Mouse (Mus musculus) v-Abl transformed pro-B cells (cell line): ENCODE data around the gene Efnb3.

Experiments used
- in situ Hi-C, 2 experiments: fragments of 400-800 bp; cut with MboI; formaldehyde crosslinking; loops; one replicate each; pipeline ENCODE4 v1.15.1; 2025; ENCODE audit not compliant: unreplicated experiment in 2 of 2

Efnb3 gene

DNA sequence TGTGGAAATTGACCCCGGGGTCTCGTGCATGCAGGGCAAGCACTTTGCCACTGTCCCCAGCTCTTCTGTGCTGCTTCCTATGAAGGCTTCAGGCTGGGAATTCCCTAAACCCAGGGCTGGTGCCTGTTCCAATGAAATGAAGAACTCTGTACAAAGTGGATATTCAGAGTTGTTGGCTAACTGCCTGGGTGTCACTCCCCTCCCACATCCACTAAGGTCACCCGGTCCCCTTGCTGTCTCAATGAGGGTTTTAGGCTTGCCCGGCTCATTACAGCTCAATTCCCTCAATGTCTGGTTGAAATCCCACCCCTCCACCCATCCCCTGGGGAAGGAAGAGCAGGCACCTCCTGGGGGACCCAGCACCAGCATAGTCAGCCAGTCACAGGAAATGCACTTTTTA is 40.0 kb downstream of the Efnb3 start:
- in situ Hi-C loops: loop anchor here (5.0 to 10.0 kb wide), 4 partner anchors 75 to 263 kb away; no protein-coding TSS in a partner anchor

DNA sequence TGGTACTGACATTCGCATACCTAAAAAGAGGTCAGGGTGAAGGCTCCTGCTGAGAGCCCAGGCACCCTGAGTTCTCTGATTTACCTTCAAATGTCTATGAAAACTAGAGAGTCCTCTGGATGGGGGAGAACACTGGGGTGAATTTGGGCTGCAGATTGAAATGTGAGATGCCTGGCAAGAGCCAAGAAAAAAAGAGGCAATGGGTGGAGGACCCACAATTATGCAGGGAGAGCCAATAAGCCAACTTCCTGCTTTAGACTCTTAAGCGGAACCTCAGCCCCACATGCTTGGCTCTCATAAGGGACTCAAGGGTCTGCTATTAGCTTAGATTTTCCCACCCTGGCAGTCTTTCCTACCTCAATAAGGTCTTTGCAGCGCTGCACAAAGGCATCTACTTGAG is 43.3 kb downstream of the Efnb3 start:
- in situ Hi-C loops: loop anchor here (5.0 to 10.0 kb wide), 4 partner anchors 72 to 259 kb away; no protein-coding TSS in a partner anchor

DNA sequence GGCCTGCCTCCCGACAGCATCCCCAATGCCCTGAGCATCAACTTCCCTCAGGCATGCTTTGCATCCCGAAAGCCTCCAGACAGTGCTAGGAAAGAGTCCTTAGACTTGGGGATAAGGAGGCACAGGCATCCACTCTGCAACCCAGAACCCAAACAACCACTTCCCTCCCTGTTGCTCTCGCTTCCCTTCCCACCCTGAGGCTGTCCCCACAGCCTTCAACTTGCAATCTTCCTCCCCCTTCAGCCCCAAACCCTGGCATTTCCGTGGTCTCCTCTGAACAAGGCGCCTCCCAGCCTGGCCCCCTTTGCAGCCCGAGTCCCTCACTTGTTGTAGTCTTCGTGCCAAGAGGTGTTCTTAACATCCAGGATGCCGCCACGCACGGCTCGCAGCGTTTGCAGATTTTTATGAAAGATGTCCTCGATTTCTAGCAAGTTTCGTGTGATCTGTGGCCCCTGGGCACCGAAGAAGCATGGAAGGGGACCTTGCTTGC is 43.8 kb downstream of the Efnb3 start:
- in situ Hi-C loops: loop anchor here (5.0 to 10.0 kb wide), 4 partner anchors 71 to 259 kb away; no protein-coding TSS in a partner anchor

DNA sequence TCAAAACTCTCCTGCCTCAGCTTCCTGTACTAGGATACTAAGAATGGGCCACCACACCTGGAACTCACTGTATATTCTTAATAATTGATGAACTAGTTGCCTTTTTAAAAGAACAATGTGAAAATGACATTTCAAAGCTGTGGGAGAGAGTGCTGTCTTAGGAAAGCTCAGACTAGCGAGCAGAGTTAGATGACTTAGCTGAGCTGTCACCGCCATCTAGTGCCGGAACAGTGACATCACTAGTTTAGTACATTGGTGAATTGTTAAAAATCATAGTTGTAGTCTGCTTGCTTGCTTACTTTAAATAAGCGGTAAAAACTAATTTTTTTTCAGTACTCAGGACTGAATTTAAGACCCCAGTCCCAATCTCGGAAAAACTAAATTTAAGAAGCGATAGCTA is 46.2 kb downstream of the Efnb3 start:
- in situ Hi-C loops: loop anchor here (5.0 to 10.0 kb wide), 4 partner anchors 69 to 257 kb away; no protein-coding TSS in a partner anchor

DNA sequence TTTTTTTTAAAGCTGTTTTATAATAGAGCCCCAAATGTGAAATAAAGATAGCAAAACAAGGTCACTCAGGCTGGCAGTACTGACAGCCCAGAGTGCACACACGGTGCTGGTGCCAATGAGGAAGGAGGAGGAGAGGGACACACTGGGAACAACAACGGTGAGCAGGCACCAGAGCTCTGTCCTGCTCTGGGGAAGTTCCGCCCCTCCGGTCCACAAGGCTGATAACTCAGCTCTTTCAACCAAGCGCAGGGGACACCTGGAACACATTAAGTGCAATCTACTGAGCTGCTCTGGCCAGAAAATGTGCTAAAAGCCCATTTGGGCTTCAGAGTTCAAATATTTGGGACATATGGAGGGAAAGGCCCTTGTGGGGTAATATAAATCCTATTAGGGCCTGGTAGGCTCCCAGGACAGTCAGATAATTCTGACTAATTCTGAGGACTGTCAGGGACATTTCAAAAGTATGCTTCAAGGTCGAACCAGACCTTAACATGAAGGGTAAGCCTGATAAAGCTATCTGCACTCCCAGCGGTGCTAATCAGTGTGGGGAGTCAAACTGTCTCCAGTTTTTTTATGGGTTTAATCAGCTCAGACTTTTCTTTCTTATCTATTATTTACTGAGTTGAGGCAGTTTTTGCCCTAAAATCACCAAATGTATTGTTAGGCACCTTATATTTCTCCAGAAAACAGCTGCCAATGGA is 49.1 kb downstream of the Efnb3 start:
- in situ Hi-C loops: loop anchor here (5.0 to 10.0 kb wide), 4 partner anchors 66 to 254 kb away; no protein-coding TSS in a partner anchor
